Mouse (Mus musculus): ENCODE measurements around the gene Gm44511.

GRCm38 (mm10) chr6:128764598-128764997 lies 61.5 kb downstream of the Gm44511 start:
- TF ChIP-seq ETS1 (IDR thresholded peaks at IDR 0.05; ENCODE audit: low read depth, low read length) (no peak), ZMIZ1 (IDR thresholded peaks at IDR 0.05; ENCODE audit: low read depth, low read length) (no peak), CTCF (IDR thresholded peaks at IDR 0.05 in 2 of 3, conservative IDR thresholded peaks at IDR 0.05 in 1 of 3; ENCODE audit: control insufficient read depth in 1 of 3, insufficient read depth in 1 of 3, low read depth in 2 of 3, low read length in 3 of 3, poor library complexity in 1 of 3, severe bottlenecking in 1 of 3) (no peak), HCFC1 (IDR thresholded peaks at IDR 0.05; ENCODE audit: low read depth, low read length) (no peak), EP300 (IDR thresholded peaks at IDR 0.05; ENCODE audit: low read depth in 1 of 2, low read length in 2 of 2) (no peak)
